Mouse (Mus musculus): ENCODE data around the gene Cckar.
"Not testable (repeated sequence)": the region's sequence is repeated elsewhere in the genome, so short reads cannot be mapped to it uniquely, and the experiment has no call there.

The Cckar gene

DNA sequence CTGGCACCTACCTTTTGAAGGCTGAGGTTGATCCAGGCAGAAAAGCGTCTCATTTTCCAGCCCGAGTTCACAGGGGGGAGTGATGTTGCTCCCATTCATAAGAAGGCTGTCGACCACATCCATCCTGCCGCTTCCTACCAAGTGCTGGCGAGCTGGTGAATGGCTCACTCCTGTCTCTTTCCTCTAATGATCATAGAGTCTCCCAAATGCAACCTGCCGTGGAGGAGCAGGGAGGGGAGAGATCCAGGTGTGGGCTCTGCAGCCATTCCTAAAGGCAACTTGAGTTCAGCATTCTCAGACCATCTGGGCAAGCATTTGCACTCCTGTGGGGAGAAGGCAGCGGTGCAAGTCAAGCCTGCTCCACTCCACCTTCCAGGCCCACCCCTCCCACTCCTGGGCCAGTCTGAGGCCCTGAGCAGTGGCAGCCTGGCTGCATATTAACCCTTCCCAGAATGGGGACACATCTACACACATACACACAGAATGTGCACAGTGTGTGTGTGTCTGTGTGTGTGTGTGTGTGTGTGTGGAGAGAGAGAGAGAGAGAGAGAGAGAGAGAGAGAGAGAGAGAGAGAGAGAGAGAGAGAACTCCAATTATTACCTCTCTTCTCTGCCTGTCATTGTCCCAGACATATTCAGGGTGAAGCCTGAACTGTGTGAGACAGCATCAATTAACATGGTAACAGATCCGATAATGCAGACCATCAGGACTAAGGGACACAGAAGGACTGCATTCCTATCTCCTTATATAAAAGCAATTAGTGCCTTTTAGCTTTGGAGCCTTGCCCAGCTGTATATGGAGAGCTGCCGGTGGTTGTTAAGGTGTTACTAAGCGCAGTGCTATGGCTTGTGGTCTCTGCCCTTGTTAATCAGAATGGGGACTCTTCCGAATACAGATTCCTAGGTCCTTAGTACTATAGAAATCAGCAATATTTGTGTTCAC, at the start of gene Cckar:
TSS of gene Cckar (minus strand) at position 471 of the 943 bp plus-strand sequence.
- DNase-seq, result peak; percentile 71 to 76

DNA sequence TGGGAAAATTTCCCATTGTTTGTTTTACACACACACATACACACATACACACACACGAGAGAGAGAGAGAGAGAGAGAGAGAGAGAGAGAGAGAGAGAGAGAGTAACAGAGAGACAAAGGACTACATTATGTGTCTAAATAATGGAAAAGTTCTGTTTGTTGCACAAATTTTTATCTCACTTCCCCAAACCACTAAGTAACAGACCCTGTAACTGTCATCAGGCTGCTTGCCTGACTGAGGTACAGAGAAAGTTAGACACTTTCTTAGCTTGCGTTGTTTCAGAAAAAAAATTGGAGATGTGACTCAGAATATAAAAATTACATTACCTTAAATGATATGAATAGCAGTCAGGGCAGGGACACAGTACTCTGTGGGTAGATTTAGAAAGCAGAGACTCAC, 36.6 kb upstream of the Cckar start:
- no peak for DNase-seq

GRCm38 (mm10) chr5:53732933-53733332, 25.4 kb upstream of the Cckar start:
- no peak for DNase-seq

DNA sequence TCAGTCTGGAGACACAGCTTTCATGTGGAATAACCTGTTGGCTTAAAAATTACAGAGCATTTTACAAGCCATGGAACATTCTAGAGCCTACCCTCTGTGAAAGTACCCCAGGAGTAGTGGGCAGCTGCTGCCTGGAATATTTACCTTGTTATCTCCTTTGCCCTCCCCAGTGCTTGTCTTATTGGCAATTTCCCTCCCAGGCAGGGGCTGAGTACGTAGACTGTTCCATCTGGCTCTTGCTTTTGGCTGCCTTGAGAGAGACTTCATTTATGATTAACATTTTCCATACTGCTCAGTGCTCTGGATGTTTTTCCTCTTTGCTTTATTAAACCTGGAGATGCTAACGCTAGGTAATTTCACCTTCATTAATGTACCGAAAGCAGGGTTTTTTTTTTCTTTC, 20.1 kb upstream of the Cckar start:
- peak; percentile 34 to 55 for DNase-seq

DNA sequence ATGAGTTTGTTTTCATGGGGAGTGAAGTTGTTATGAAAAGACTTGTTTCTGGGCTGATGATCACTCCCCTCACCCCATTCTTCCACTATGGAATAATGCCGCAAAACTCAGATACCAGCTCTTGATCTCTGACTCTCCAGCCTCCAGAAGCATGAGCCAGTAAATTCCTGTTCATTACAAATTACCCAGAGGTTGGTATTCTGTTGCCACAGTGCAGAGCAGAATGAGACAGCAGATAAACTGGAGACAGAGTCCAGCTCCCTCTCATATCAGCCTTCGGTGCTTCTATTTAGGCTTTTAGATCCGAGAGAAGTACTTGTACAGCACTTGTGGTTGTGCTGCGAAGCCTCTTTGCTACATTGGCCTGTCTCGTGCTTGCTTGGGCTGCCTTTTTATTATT, 18.5 kb upstream of the Cckar start:
- DNase-seq, result peak in 1 of 2 experiments; percentile 47

DNA sequence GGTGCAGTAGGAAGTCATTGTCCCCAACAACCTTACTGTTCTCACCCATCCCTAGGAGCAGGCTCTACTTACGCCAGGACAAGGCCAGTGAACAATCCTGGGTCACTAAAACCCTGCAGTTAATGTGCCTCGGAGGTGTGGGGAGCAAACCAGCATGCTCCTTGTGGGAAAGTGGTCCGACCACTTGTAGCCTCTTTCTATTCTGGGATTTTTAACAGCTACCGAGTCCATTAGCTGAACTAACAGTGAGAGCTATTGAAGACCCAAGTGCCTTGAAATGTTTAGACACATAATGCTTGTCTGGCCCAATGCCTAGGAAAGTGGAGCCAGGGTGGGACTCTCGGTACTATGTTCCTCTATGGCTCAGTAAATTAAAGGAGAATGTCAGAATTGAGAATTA, 9.0 kb upstream of the Cckar start:
- no peak for DNase-seq

- DNase-seq, result no peak
Measured at GRCm38 (mm10) chr5:53711277-53711676, 3.8 kb upstream of the Cckar start.

DNA sequence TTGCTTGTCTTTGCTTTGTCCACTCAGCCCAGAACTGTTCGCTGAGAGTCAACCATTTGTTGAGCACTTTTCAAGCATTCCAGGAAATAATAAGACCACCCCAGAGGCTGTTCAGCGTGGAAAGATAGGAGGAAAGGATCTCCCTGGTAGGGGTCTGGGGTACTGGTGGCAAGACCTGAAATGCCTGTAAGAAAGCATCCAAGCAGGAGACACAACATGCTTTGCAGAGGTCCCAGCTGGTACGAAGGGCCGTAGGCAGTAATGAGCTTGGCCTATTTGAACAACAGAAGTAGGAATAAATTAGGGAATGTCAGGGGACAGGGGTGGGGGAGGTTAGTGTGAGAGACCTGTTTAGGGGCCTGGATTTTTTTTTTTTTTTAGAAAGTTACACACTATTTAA, 686 bp upstream of the Cckar start:
- no peak for DNase-seq

- no peak for DNase-seq
Measured at GRCm38 (mm10) chr5:53702686-53703085, 4.8 kb downstream of the Cckar start.

- DNase-seq, result no peak
Measured at GRCm38 (mm10) chr5:53697794-53698193, 9.7 kb downstream of the Cckar start.

GRCm38 (mm10) chr5:53696701-53697100, 10.8 kb downstream of the Cckar start:
- no peak for DNase-seq

DNA sequence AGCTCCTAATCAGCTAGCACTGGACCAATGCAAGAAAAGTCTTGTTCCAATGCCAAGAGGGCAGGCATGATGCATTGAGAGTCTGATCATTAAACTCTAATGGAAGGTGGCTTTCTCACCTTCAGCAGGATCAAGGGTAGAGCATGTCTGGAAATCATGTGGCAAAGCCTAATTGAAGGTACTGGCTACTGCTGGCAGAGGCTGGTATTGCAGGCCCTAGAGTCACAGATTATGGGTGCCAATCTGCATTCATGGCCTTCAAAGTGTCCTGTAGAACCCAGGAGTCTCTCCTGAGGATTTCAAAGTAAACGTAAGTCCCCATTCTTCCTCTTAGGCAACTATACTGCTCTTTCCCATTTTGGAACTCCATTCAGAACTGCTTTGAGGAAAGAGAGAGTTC, 14.8 kb downstream of the Cckar start:
- no peak for DNase-seq

- DNase-seq, result no peak
Measured at GRCm38 (mm10) chr5:53692100-53692499, 15.4 kb downstream of the Cckar start.

- DNase-seq, result no peak
Measured at GRCm38 (mm10) chr5:53691577-53691976, 15.9 kb downstream of the Cckar start.

- peak; percentile 40 to 63 for DNase-seq
Measured at GRCm38 (mm10) chr5:53688326-53688725, 19.2 kb downstream of the Cckar start.

GRCm38 (mm10) chr5:53686379-53686778, 21.1 kb downstream of the Cckar start:
- DNase-seq, result no peak

DNA sequence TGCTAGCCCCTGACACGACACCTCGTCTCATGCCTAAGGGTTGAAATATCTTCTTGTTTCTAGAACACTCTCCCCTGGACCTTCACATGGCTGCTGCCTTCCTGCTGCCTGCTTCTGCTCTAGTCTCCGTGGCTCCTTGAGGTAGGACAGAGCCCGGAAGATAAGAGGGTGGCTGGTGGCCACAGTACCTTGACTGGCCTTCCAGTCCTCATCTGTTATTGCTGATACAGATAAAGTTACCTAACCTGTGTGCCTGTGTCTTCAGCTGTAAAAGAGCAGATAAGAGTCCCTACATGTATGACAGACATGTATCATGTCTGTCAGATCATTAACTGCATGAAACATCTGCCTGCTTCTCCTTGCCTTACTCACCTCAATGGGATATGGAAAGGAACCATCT, 21.9 kb downstream of the Cckar start:
- no peak for DNase-seq

GRCm38 (mm10) chr5:53684417-53684816, 23.1 kb downstream of the Cckar start:
- no peak for DNase-seq

DNA sequence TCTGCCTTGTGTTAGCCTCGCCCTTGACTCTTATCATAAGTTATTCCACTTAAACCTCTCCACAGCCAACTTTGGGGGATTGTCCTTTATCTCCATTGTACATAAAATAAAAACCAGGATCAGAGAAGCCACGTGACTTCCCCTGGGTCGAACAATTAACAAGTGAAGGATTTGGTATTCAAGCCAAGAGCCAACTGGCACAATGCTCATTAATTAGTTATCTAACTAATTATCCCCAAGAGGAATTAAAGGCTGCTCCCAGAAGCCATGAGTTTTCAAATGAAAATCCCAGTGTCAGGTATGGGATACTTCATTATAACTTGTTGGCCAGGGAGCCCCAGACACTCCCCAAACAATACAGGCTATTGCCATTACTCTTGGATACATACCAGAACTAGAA, 23.6 kb downstream of the Cckar start:
- no peak for DNase-seq

GRCm38 (mm10) chr5:53679651-53680050, 27.9 kb downstream of the Cckar start:
- no peak for DNase-seq

DNA sequence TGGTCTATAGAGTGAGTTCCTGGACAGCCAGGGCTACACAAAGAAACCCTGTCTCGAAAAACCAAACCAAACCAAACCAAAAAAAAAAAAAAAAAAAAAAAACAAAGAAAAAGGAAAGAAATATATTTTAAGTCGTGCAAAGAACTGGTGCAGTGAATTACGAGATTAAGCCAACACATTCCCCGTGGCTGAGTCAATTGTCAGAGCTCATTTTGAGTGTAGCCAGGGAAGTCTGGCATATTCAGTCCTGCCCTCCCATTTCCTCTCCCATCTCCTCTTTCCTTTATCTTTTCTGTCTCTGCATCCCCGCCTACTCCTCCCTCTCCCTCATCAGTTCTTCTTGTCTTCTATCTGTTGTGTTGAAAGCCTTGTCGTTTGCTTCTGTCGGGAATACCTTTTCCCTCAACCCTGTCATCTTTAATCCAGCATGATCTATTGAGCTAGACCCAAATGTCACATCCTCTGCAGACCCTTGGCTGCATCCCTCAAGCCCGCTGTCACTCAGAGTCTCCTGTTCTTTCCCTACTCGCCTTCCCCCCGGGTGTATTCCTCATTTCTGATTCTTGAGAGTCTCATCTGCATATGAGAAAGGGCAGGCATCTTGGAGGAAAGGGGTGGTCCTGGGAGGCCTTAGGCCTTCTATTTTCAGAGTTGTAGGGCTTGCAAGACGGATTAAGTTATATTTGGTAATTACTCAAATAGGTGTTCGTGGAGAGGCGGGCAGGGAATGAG, 29.3 kb downstream of the Cckar start:
- no peak for DNase-seq

- no peak for DNase-seq
Measured at GRCm38 (mm10) chr5:53676671-53677070, 30.8 kb downstream of the Cckar start.

DNA sequence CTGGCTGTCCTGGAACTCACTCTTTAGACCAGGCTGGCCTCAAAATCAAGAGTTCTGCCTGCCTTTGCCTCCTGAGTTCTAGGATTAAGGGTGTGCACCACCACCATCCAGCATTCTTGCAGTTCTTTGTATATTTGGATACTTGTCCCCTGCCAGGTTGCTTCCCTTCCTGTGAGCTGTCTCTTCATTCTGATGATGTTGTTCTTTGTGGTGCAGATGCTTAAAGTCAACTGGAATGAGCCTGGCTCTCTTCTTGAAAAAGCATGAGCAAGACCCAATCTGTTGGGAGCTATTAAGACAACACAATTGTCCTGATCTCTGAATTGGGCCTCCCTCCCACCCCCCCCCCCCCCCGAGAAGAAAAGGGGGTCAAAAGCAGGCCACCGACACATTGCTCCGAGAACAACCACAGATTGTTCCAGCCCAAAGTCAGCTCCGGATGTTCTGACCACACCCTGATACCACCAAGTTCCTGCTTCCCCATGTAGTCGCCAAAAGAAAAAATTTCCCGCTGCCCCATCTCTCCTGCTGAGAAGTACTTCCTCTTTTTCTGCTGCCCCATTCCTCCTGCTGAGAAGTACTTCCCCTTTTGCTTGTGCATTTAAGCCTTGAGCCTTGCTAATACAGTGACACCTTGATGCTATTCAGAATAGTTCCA, 33.9 kb downstream of the Cckar start:
- not testable (repeated sequence) for DNase-seq

Measured in kidney, postnatal 36 days (tissue).